Mouse (Mus musculus): ENCODE results near the gene Gphb5.

The Gphb5 gene

DNA sequence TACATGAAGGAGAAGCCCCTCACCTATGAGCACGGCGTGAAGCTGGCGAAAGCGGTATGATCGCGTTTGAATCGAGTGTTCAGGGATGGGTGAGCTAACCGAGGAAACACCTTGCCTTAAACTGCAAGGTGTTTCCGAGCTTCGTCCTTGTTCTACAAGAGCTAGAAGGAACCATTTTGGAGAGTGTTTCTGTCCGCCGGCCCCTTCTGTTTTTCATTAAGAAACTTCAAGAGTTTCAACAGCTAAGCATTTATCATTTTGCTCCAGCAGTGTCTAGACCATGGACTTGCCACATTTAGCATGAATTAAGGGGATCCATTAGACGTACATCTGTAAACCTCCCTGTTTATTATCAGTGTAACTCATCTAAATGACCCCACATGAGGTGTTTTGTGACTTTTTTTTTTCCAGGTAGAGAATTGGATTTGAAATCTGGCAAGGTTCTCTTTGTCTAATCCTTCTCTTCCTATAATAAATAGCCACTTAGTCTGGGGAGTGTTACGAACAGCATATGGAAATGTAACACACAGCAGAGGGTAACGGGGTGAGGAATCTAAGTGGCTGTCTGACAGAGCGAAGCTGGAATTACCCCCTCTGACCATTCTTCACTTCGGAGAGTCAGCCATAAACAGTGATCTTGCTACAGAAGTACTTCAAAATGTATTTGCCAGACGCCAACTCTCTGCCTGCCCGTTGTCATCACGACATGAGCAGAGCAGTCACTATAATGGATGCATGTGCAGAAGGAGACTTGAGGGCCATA lies 22.4 kb downstream of the Gphb5 start:
- ATAC-seq (ENCODE audit: low TSS enrichment), result no peak

- no peak for ATAC-seq (ENCODE audit: low TSS enrichment)
Observed at GRCm38 (mm10) chr12:75391526-75391925, 25.1 kb downstream of the Gphb5 start.

- ATAC-seq (ENCODE audit: low TSS enrichment), result peak; percentile 86
Observed at GRCm38 (mm10) chr12:75389308-75390135, 27.1 kb downstream of the Gphb5 start.

DNA sequence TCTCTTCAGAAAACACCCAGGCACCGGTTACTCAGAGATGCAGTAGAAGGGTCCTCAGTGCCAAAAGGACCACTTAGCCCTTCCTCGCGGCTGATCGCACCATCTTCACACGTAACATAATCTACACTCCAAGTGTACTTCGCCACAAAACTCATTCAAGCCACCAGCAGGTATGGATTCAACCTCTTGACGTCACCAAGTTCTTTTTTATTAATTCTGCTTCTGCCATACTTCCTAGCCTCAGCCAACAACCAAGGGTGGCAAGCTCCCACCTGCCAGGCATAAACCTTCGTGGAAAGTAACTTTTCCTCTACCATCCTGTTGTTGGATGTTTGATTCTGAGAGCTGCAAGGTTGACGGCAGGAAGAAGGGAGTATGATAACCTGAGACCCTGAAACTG lies 28.1 kb downstream of the Gphb5 start:
- no peak for ATAC-seq (ENCODE audit: low TSS enrichment)

DNA sequence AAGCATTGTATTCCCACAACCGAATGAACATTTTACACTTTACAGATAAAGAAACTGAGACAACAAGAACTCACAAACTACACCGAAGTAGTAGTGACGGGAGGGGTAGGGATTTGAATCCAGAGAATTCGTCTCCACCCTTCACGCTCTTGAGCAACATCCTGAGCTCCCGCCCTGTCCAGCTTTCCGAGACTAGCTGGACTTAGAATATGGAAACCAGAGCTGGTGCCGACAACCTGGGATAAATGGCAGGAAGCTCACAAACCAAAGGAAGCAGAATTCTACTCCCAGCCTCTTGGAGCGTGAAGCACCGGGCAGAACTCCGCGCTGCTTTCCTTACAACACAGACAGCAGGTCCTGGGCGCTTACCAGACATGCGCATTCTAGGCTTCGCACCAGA lies 28.7 kb downstream of the Gphb5 start:
- no peak for ATAC-seq (ENCODE audit: low TSS enrichment)

DNA sequence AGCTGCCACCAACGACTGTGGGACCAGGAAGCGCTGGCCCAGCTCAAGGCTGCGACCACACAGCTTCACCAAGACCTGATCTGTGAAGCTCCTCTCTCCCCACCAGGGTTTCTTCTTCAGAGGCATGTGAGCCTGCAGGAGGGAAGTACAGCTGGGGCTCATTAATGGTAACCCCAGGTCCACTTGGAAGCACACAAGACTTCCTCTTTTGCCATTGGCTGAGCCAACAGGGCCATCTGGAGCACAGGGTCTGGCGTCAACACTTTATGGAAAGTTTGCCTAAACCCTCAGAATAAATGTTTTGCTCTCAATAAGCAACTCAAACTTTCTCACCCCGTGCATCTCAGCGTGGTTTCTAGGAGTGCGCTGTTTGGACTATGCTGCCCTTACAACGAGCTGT lies 29.4 kb downstream of the Gphb5 start:
- ATAC-seq (ENCODE audit: low TSS enrichment), result no peak

DNA sequence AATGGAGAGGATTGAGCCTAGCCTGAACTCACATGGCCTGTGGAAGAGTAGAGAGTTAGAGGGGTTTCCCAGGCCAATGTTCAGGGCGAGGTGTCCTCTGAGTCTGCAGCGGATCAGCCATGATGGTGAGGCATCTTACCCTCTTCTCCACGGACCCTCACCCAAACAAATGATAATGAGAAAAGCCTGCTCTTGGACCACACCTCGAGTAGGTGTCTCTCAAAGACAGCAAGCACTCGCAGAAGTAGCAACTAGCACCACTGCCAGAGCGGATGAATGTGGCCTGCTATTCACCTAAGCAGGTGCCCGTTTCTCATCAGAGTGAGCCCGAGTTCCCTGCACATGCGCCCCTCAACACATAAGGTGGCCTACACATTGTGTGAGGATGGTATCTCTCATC lies 29.9 kb downstream of the Gphb5 start:
- ATAC-seq (ENCODE audit: low TSS enrichment), result no peak

DNA sequence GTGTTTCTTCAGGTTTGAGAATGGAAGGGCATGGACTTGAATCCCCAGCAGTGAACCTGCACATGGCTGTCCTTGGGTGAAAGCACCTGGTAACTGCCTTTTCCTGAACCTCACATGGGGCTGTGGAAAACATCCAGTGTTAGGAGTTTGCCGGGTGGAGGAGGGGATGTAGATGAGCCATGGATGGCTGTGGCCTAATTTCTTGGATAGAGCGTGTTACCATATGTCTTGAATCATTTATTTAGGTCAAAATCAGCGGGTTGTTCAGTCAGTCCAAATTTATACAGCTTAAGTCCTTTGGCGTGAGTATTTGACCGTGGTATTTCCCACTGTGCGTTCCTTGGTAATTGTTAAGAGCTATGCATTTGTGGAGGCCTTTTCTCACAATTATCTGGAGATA lies 40.5 kb downstream of the Gphb5 start:
- no peak for ATAC-seq (ENCODE audit: low TSS enrichment)

GRCm38 (mm10) chr12:75375060-75375459 lies 41.5 kb downstream of the Gphb5 start:
- ATAC-seq (ENCODE audit: low TSS enrichment), result no peak

DNA sequence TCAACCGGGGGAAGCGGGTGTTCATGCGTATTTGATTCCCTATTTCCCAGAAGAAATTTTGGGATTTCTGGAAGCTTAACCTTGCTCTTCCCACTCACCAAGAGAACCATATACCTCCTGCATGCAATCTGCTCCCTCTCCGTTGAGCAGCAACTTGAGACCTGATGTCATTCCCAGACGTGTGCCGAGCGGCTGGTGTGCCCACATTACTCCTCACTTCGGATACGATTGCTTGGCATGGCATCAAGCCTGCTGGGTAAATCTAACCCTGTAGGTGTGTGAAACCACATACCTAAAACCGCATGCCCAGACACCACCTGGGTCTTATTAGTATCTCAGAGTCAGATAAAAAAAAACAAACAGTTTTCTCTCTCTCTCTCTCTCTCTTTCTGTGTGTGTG lies 42.1 kb downstream of the Gphb5 start:
- ATAC-seq (ENCODE audit: low TSS enrichment), result peak; percentile 85

DNA sequence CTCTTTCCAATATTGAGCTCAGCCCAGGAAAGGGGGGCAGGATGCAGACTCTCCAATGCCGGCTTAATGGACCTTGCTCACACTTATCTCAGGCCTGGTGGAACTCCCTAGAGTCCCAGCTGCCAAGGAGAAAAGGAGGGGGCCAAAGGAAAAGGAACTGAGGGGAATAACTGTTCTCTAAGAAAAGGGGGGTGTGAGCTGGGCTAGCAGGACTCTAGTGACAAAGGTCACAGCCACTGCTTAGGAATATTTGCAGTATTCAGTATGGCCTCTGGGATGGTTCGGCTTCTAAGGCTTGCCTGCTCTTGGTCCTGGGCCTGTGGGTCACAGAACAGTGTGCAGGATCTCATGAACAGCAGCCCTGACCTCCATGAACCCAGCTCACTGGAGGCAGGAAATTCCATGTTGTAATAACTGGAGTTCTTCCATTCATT lies 47.1 kb downstream of the Gphb5 start:
- ATAC-seq (ENCODE audit: low TSS enrichment), result no peak

DNA sequence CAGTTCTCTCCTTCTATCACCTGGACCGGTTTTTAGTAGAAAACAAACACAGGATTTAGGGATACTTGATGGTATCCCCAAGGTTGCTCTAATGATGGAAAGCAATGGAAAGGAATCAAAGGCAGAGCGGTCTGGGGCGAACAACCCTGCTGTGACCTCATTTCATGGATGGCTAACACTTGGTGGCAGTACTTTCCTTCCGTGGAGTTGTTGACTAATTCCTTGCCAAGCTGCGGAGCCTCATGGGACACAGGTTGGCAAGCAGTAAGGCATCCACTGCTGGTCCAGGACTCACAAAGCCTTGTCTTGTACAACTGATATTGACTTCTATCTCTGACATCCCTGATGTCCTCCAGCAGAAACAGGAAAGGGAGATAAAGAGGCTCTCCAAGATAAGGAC lies 48.1 kb downstream of the Gphb5 start:
- ATAC-seq (ENCODE audit: low TSS enrichment), result no peak

GRCm38 (mm10) chr12:75367371-75367770 lies 49.2 kb downstream of the Gphb5 start:
- ATAC-seq (ENCODE audit: low TSS enrichment), result no peak

- ATAC-seq (ENCODE audit: low TSS enrichment), result no peak
Observed at GRCm38 (mm10) chr12:75365621-75366124, 50.9 kb downstream of the Gphb5 start.

DNA sequence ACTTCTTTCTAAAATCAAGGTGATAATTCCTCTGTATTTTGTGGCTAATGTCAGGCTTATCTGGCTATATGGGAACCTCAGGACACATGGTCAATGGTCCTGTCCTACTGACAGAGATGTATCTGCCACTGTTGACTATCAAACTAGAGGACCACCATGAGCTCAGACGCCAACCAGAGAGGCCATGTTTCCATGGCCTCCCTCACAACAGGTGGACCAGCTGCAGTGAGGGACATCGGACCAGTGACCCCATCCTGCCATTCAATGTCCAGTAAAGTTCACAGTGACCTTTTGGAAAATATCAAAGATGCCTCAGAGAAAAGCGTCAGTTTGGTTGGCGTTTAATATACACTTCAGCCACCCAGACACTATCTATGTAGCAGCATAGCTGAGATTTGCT lies 52.2 kb downstream of the Gphb5 start:
- ATAC-seq (ENCODE audit: low TSS enrichment), result no peak

DNA sequence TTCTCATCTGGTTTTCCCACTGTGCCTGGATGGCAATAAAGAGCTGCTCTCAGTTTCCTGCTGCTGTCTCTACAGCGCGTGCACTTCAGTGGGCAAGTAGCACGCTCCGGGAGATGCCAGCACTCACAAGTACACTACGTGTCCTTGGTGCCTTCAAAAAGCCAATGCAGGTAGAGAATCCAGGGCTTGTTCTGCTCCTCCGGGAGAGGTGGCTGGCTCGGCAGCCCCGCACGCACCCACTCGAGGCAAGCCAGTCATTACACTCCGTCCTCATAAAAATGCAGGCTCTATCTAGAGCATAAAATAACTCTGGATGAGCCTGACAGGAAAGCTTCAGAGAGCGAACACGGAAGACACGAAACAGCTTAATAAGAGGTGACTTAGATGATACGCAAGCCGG lies 54.1 kb downstream of the Gphb5 start:
- ATAC-seq (ENCODE audit: low TSS enrichment), result no peak
